Mouse (Mus musculus) R1 (cell line): ENCODE results near the gene Adarb2.

Experiments
- DNase-seq: peaks from one replicate; pipeline ENCODE4 v3.0.0-alpha.2; 2018; ENCODE audit warnings: low read depth, low spot score

Gene Adarb2

GRCm38 (mm10) chr13:8202681-8203476, at the start of gene Adarb2:
Gene Adarb2, plus strand, starts transcription at chr13:8202866.
- DNase-seq: peak; percentile 50

GRCm38 (mm10) chr13:8173800-8174199, 28.9 kb upstream of the Adarb2 start:
- DNase-seq: no peak

- DNase-seq: peak; percentile 25
Observed at GRCm38 (mm10) chr13:8191977-8192376, 10.7 kb upstream of the Adarb2 start.

DNA sequence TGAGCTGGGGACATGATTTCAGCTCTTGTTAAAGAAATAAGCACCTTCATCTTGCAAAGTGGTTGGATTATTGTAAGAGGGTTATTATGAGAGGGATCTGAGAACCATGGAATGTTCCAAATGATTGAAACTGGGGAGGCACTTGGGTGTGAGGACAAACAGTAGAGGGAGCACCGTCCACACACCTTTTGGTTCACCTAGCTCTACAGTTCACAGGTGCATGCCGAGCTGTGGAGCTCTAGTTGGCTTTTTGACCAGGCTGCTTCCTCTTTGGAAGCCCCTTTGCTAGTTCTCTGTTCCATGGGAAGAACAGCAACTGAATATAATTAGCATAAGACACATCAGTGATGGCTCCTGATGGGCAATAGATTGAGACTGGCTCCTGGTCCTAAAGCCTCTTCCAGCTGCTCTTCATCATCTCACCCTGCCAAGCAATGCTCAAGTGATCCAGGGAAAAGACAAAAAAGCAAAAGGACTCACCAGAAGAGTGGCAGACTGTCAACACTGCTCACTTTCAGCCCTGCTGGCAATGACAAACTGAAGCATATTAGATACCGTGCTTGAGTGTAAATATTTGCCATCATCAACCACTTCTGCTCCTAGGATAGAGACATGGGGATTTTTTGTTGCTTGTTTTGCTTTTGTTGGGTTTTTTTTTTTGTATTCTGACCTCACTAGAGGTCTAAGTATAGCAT, 3.3 kb upstream of the Adarb2 start:
- no peak for DNase-seq

- no peak for DNase-seq
Observed at GRCm38 (mm10) chr13:8203477-8203813, 779 bp downstream of the Adarb2 start.

DNA sequence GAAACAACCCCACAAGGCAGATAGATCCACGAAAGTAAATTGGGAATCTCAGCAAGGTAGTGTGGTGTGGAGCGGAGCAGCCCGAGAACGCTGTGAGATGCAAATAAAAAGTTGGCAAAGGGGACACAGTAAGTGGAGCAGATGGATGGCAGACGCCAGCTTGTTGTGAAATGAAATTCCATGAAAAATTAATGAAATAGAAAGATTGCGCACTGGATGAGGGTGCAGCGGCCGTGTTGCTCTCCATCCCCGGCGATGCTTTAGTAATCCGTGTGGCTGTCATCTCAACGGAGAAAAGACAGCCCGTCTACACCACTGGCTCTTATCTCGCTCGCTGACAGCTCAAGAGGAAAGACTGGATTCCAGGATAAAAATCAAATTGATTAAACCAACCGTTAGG, 4.7 kb downstream of the Adarb2 start:
- no peak for DNase-seq

- no peak for DNase-seq
Observed at GRCm38 (mm10) chr13:8210776-8211175, 8.1 kb downstream of the Adarb2 start.

DNA sequence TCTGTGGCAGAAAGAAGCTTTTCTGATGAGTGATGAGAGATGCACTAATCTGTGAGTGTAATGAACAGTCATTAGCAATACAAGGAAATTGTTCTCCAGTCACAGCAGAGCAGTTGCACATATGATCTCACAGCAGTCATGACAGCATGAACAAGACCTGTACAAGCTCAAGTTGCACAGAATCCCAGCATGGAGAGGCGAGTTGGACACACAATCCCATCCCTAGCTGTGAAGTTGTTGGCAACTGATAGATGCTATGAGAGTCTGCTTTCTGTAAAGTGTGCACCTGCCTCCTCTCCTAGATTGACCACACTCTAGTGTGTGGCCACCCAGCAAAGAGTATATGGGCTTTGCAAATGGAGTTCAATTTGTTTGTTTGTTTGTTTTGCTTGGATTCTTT, 36.2 kb downstream of the Adarb2 start:
- DNase-seq: no peak

DNA sequence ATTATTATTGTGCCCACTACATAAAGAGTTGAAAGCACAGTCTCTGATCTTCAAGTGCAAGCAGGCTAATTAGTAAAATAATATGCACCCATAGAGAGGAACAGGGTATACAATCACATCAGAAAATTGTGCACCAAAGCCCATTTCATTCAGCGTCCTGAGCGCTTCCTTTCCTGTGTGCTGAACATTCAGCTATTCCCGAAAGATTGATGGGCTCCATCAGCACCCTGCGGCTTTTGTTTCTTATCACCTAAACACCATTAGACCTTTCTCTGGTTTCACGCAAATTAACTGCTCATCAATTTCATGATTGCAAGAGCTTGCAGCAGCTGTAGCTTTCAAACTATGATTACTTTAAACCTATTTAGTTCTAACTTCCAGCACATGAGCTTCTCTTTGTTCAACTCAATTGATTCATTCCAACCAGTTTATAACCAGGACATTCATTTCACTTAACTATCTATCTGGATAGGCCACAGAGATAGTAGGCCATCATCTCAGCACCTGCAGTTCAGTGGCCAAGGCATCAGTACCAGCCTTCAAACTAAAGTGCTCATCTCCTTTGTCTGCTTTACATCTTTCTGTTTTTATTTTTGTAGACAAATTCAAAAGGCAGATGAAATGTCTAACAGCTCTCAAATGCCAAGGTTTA, 45.5 kb downstream of the Adarb2 start:
- DNase-seq: no peak

- no peak for DNase-seq
Observed at GRCm38 (mm10) chr13:8272158-8272945, 69.7 kb downstream of the Adarb2 start.

DNA sequence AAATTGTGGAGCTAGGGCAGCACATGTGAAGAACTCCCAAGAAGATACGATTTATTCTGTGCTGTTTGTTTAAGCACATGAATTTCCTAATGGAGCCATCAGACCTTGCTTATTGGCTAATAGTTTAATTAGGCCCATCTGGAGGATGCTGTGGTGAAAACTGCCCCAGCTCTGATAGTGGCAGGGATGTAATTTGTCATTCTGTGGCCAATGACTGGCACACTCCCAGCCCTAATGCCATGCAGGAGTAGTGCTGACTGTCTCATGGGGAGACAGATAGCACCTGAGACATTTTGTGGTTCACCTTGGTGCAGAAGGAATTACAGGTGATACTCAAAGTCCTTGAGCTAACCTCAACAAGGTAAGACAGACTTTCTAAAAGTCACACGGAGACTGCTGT, 80.5 kb downstream of the Adarb2 start:
- DNase-seq: no peak

GRCm38 (mm10) chr13:8316347-8317141, 113.9 kb downstream of the Adarb2 start:
- peak; percentile 49 for DNase-seq

GRCm38 (mm10) chr13:8333589-8334455, 131.2 kb downstream of the Adarb2 start:
- DNase-seq: no peak

GRCm38 (mm10) chr13:8334580-8334979, 131.9 kb downstream of the Adarb2 start:
- no peak for DNase-seq

GRCm38 (mm10) chr13:8341086-8341807, 138.6 kb downstream of the Adarb2 start:
- no peak for DNase-seq

DNA sequence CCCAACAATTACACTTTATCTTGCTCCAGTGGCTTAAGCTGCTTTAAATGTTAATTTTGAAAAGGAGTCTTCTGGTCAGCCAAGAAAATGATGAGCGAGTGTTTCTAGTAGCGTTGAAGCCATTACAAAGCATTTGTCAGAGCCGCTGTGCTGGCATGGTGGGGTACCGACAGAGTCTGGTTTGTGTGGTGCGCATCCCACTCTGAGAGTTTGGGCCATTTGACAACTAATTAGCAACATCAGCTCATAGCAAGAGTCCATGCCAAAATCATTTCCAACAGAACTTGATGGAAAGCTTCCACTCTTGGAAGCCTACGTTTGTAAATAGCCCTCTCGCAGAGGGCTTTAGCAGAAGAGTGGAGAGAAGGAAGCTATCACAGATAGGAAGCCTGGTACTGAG, 144.5 kb downstream of the Adarb2 start:
- DNase-seq: no peak

GRCm38 (mm10) chr13:8352341-8352740, 149.7 kb downstream of the Adarb2 start:
- DNase-seq: no peak

DNA sequence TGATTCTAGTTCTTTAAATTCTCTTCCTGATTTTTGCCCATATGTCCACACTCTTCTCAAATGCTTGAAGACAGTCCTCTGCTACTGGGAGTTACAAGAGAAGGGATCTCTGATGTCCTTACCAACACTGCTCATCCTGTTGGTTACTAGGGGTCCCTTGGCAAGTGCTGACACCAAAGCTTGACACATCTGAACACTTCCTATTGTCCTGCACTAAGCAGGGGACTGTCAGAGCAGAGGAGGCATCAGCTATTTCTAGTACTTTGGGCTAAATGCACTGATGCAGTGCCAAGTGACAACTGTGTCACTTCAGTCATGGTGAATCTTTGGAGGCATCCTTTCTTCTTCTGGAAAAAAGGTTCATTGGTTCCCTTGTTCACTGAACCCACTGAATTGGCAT, 150.3 kb downstream of the Adarb2 start:
- DNase-seq: no peak

DNA sequence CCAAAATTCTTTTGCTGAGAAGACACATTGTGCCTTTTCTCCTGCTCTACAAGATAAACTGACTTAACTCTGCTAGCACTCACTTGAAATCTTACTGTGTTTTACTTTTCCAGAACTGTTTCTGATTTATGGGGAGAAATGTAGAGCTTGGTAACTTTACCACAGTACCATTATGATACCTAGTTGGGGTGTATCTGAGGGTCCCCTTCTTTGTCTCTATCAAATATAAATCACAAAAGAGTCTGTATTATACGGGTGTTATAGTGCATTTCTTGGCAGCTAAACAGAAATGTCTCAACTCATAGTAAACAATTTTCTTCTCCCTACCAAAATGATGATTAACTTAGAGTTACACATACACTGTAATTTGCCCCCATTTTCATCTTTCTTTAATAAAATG, 162.9 kb downstream of the Adarb2 start:
- no peak for DNase-seq
